Mouse (Mus musculus) intestine, embryonic 16.5 days (tissue): ENCODE measurements at regions not wholly inside any gene's neighbourhood (a gene's known extent, or its start where the extent isn't known, plus 50 kb on each side); places are given as distances from the start of the nearest gene placed in this dataset.

Experiments used
- ATAC-seq: fragments of 200-750 bp; cut with Nextera tagmentation; 2 replicates; pipeline ENCODE4 v1.8.0; 2017; ENCODE audit warnings: moderate TSS enrichment, moderate library complexity
- H3K27ac ChIP-seq: fragments of 300-500 bp; sonication (generic); 2 replicates; pipeline ENCODE4 v1.5.1; 2014; ENCODE audit warnings: mild to moderate bottlenecking, low read length
- H3K27me3 ChIP-seq: fragments of 300-500 bp; sonication (generic); replicated peaks from 2 replicates; pipeline ENCODE4 v1.6.1; 2014; ENCODE audit warnings: low read length, control low read depth, mixed read lengths; ENCODE audit not compliant: control insufficient read depth, insufficient read depth
- H3K36me3 ChIP-seq: fragments of 300-500 bp; sonication (generic); 2 replicates; pipeline ENCODE4 v1.6.1; 2014; ENCODE audit warnings: low read length, control low read depth; ENCODE audit not compliant: control insufficient read depth, insufficient read depth
- H3K4me1 ChIP-seq: fragments of 300-500 bp; sonication (generic); 2 replicates; pipeline ENCODE4 v1.6.1; 2014; ENCODE audit warnings: low read length, control low read depth, mixed read lengths; ENCODE audit not compliant: control insufficient read depth, insufficient read depth
- H3K4me2 ChIP-seq: fragments of 300-500 bp; sonication (generic); 2 replicates; pipeline ENCODE4 v1.6.1; 2014; ENCODE audit warnings: low read depth, low read length, control low read depth
- H3K4me3 ChIP-seq: fragments of 300-500 bp; sonication (generic); 2 replicates; pipeline ENCODE4 v1.5.1; 2014; ENCODE audit warnings: mild to moderate bottlenecking, low read length
- H3K9ac ChIP-seq: fragments of 300-500 bp; sonication (generic); 2 replicates; pipeline ENCODE4 v1.6.1; 2014; ENCODE audit warnings: low read depth, low read length
- H3K9me3 ChIP-seq: fragments of 300-500 bp; sonication (generic); 2 replicates; pipeline ENCODE4 v1.6.1; 2016; ENCODE audit warnings: low read length, control low read depth; ENCODE audit not compliant: control insufficient read depth
- WGBS: fragments of 180-500 bp; shearing (Covaris S2); extraction: QIAGEN DNeasy Blood & Tissue Kit; methylation state at CpG from one replicate; pipeline ENCODE4 v1.1.7; 2014; 5-methylcytosine and 5-hydroxymethylcytosine counted together

DNA sequence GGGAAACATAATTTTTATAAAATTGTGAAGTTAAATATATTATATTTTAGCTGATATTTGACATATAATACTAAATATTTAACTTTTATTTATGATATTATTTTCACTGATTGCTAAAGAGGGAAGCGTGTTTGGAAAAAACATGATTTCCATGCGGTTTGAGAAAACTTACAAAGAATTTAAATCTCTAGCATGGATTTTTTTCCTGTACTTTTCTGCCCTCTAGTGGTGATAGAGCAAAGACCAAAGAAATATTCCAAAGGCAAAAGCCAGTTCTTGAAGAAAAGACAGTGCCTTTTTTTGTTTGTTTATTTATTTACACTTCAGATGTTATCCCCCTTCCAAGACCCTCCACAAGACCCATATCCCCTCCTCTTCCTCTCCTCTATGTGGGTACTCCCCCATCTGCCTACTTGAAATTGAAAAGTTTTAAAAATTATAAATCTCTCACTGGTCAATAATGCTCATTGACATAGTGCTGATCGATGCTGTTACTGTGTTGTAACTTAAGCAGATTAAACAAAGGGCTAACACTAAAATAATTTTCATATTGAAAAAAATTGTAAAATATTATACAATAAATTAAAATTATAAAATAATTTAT lies 131.1 kb upstream of the Rgs1 start:
- Histone ChIP-seq H3K27me3 (no peaks in the 10 kb centered on the region), H3K9me3 (no peaks in the 10 kb centered on the region), H3K27ac (no peak overlapping the region), H3K36me3 (no peaks in the 10 kb centered on the region), H3K4me1 (no peaks in the 10 kb centered on the region), H3K4me2 (no peak overlapping the region), H3K9ac (no peak overlapping the region), H3K4me3 (no peak overlapping the region)
- 44% methylated on average over 3 of the region's 3 CpGs for WGBS
- no peak for ATAC-seq

DNA sequence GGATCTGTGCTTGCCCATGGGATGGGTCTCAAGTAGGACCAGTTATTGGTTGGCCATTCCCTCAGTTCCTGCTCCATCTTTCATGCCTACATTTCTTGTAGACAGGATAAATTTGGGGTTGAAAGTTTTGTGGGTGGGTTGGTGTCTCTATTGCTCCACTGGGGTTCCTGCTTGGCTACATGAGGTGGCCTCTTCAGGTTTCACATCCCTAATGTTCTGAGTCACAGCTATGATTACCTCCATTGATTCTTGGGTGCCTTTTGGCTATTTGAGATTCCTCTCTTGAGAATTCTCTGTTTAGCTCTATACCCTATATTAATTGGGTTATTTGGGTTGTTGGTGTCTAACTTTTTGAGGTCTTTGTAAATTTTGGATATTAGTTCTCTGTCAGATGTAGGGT lies 125.1 kb upstream of the Rgs1 start:
- Histone ChIP-seq H3K9me3 (no peaks in the 10 kb centered on the region), H3K9ac (no peak overlapping the region), H3K4me1 (no peaks in the 10 kb centered on the region), H3K36me3 (no peaks in the 10 kb centered on the region), H3K27me3 (no peaks in the 10 kb centered on the region), H3K27ac (no peak overlapping the region), H3K4me3 (no peak overlapping the region), H3K4me2 (no peak overlapping the region)
- ATAC-seq, result no peak

DNA sequence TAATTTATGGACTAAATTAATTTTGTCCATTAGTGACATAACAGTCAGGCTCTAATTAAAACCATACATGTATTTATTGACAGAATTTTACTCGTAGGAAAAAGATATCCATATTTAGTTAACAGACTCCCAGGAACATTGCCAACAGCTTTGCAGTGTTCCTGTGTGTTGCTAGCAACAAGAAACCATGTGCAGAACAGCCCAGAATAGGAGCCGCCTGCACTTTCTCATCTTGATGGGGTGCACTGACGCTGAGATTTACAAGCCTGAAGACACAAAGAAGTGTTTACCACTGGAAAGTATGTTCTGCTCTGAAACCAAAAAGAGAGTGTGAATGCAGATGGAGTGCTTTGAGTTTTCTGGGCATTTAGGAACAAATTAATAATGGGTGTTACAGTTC lies 118.5 kb upstream of the Rgs1 start:
- Histone ChIP-seq H3K4me3 (no peak overlapping the region), H3K4me2 (no peak overlapping the region), H3K4me1 (no peaks in the 10 kb centered on the region), H3K27me3 (no peaks in the 10 kb centered on the region), H3K9me3 (no peaks in the 10 kb centered on the region), H3K9ac (no peak overlapping the region), H3K27ac (no peak overlapping the region), H3K36me3 (no peaks in the 10 kb centered on the region)
- ATAC-seq, result peak; percentile 77
- 45% methylated on average over 3 of the region's 3 CpGs for WGBS

DNA sequence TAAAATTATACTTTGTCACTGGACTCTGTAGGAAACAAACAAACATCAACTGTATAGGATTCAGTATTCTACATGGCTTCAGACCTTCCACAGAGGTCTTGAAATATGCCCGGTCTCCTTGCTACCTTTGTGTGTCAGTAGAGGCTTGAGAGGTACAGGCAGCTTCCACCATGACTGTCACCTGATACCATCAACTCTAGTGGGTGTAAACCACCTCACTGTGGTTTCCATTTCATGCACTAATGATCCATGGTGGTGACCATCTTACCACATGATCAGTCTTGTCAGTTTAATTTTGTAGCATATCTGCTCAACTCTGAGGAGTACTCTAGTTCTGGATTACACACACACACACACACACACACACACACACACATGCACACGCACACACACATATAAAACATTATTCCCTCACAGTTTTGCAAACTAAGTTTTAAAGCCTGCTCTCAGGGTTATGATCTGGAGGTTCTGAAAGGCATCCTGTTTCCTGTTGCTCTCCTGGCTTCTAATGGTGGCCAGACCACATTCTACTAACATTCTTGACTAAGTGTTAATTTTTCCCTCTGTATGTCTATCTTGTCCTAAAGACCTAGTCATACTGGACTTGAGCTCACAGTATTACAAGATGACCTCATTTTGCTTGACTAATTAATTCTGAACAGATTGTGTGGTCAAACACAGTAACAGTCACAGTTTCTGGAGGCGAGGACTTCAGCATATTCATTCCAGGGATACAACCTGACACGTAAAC lies 106.7 kb upstream of the Rgs1 start:
- Histone ChIP-seq H3K4me3 (no peak overlapping the region), H3K9ac (no peak overlapping the region), H3K27ac (no peak overlapping the region), H3K4me1 (no peaks in the 10 kb centered on the region), H3K36me3 (no peaks in the 10 kb centered on the region), H3K27me3 (no peaks in the 10 kb centered on the region), H3K4me2 (no peak overlapping the region), H3K9me3 (no peaks in the 10 kb centered on the region)
- 86% methylated on average over 4 of the region's 4 CpGs for WGBS
- ATAC-seq, result no peak

DNA sequence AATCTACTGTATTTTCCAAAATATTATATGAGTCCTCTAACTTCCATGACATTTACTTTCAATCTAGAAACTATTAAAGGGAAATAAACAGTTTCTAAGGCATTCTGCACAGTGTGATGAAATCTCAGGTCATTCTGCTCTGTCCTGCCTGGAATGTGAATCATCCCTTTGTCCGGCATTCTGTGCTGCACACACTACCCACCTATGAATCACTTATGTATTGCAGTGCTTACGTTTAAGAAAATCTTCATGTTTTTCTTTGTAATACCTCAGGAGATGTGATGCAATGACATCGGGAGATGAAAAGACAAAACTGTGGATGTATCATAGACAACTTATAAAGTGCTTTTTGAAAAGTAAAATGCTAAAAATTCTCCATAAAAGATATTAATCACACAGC lies 106.0 kb upstream of the Rgs1 start:
- no peak for ATAC-seq
- no peaks in the 10 kb centered on the region for H3K36me3 ChIP-seq

DNA sequence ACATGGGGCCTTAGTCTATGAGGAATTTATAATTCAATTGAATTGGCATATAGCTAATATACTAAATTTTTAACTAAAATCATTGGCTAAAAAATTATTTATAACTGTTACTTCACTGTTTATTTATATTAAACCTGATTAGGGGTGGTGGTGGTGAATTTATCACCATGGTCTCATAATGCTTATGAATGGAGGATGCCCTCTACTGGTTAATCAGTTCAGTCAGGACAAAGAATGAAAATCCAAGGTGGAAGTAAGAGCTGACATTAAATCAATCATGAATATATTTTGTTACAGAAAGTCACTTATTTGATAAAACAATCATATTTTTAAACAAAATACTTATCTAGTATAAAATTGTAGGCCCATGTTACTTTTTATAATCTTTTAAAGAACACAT lies 104.3 kb upstream of the Rgs1 start:
- no peaks in the 10 kb centered on the region for H3K9me3 ChIP-seq
- no peaks in the 10 kb centered on the region for H3K36me3 ChIP-seq
- H3K9ac ChIP-seq, result no peak overlapping the region
- H3K27ac ChIP-seq, result no peak overlapping the region
- no peaks in the 10 kb centered on the region for H3K27me3 ChIP-seq
- no peak overlapping the region for H3K4me2 ChIP-seq
- no peak overlapping the region for H3K4me3 ChIP-seq
- H3K4me1 ChIP-seq, result no peaks in the 10 kb centered on the region
- no peak for ATAC-seq

More for the DNA sequence above, 106.0 kb upstream of the Rgs1 start:
- Histone ChIP-seq H3K9ac (no peak overlapping the region), H3K9me3 (no peaks in the 10 kb centered on the region), H3K27ac (no peak overlapping the region), H3K4me1 (no peaks in the 10 kb centered on the region), H3K4me2 (no peak overlapping the region), H3K4me3 (no peak overlapping the region), H3K27me3 (no peaks in the 10 kb centered on the region)
- WGBS, result 79% methylated on average over 3 of the region's 3 CpGs

DNA sequence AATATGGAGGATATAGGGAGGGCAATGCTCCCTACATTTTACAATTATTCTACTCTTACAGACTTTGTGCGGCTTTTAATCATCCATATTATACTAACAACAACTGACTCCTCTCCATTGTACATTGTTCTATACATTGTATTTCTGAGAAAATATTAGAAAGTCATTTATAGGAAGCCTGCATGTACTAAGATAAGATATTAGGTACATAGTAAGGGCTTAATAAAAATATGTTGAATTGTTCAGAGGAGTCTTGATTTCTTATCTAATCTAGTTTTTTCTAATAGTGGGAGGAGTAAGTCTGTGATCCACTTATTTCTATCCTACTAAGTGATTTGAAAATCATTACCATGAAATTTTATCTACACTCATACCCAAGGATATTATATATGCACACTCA lies 94.8 kb upstream of the Rgs1 start:
- 92% methylated on average over 1 of the region's 1 CpGs for WGBS
- no peak overlapping the region for H3K9ac ChIP-seq

DNA sequence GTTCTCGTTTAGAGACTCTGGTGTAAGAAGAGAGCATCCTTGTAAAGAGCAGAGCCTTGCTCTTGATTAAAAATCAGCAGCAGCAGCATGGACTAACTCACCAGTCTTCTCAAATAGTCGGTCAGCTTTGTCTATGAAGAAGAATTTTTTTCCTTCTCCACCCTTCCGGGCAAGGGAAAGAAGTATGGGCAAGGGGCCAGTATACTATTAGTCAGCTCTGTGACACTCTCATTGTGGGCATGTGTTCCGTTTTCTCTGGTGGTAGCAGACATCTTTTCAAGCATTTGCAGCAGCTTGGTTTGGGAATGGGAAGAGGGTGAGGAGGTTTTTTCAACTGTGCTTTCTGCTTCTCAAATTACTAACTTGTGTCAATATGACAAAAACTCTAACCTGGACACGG lies 94.3 kb upstream of the Rgs1 start:
- 63% methylated on average over 5 of the region's 5 CpGs for WGBS
- no peak overlapping the region for H3K27ac ChIP-seq
- no peak for ATAC-seq
- H3K36me3 ChIP-seq, result no peaks in the 10 kb centered on the region
- no peaks in the 10 kb centered on the region for H3K4me1 ChIP-seq
- no peaks in the 10 kb centered on the region for H3K9me3 ChIP-seq
- no peaks in the 10 kb centered on the region for H3K27me3 ChIP-seq
- H3K9ac ChIP-seq, result no peak overlapping the region
- H3K4me2 ChIP-seq, result no peak overlapping the region
- H3K4me3 ChIP-seq, result no peak overlapping the region

More for the DNA sequence above, 94.8 kb upstream of the Rgs1 start:
- no peak for ATAC-seq
- no peaks in the 10 kb centered on the region for H3K9me3 ChIP-seq
- H3K4me1 ChIP-seq, result no peaks in the 10 kb centered on the region
- H3K27me3 ChIP-seq, result no peaks in the 10 kb centered on the region
- no peaks in the 10 kb centered on the region for H3K36me3 ChIP-seq
- no peak overlapping the region for H3K4me2 ChIP-seq
- no peak overlapping the region for H3K27ac ChIP-seq
- no peak overlapping the region for H3K4me3 ChIP-seq

DNA sequence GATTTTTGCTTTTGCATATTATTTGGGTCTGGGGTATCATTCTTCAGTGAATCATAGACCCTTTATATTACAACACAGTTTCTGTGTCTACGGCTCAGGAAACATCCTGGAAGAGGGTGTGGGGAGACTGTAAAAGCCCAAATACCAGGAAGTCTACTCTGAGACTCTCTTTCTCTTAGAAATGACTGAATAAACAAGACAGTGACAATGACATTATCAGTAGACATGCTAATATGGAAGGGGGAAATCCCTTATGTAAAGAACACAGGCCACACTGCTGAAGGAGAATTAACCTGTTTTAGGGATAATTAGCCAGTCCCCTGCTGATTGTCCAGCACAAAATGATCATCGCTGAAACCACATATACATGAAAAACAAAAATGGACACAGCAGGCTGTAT lies 88.5 kb upstream of the Rgs1 start:
- H3K4me3 ChIP-seq, result no peak overlapping the region
- no peaks in the 10 kb centered on the region for H3K27me3 ChIP-seq
- 89% methylated on average over 2 of the region's 2 CpGs for WGBS
- no peak overlapping the region for H3K4me2 ChIP-seq
- no peaks in the 10 kb centered on the region for H3K9me3 ChIP-seq
- no peak overlapping the region for H3K27ac ChIP-seq
- ATAC-seq, result no peak
- H3K4me1 ChIP-seq, result no peaks in the 10 kb centered on the region
- no peaks in the 10 kb centered on the region for H3K36me3 ChIP-seq
- H3K9ac ChIP-seq, result no peak overlapping the region
